Mouse (Mus musculus): ENCODE results near the gene Chrne.

Gene Chrne

GRCm38 (mm10) chr11:70652029-70652883, 33.2 kb upstream of the Chrne start:
- DNase-seq (ENCODE audit: low spot score in 2 of 2), result no peak

GRCm38 (mm10) chr11:70651391-70651790, 32.4 kb upstream of the Chrne start:
- no peak for DNase-seq (ENCODE audit: low spot score in 2 of 2)

GRCm38 (mm10) chr11:70650322-70651175, 31.5 kb upstream of the Chrne start:
- DNase-seq (ENCODE audit: low spot score in 2 of 2), result no peak

GRCm38 (mm10) chr11:70649185-70649734, 30.2 kb upstream of the Chrne start:
- DNase-seq (ENCODE audit: low spot score in 2 of 2), result no peak

- DNase-seq (ENCODE audit: low spot score in 2 of 2), result no peak
These were observed 29.5 kb upstream of the Chrne start for GRCm38 (mm10) chr11:70648512-70648911.

GRCm38 (mm10) chr11:70647716-70648420, 28.9 kb upstream of the Chrne start:
- DNase-seq (ENCODE audit: low spot score in 2 of 2), result peak in 1 of 2 experiments; percentile 29

GRCm38 (mm10) chr11:70646691-70647650, 28.0 kb upstream of the Chrne start, which contains the start of the genes Rnf167 and Slc25a11:
Gene Rnf167 (plus strand): TSS chr11:70647235.
Gene Slc25a11 (minus strand): TSS chr11:70647479.
- DNase-seq (ENCODE audit: low spot score in 2 of 2), result peak; percentile 86 to 95

- peak in 1 of 2 experiments; percentile 26 for DNase-seq (ENCODE audit: low spot score in 2 of 2)
These were observed 27.2 kb upstream of the Chrne start for GRCm38 (mm10) chr11:70646259-70646555.

- DNase-seq (ENCODE audit: low spot score in 2 of 2), result no peak
These were observed 26.6 kb upstream of the Chrne start for GRCm38 (mm10) chr11:70645461-70646258.

- no peak for DNase-seq (ENCODE audit: low spot score in 2 of 2)
These were observed 25.6 kb upstream of the Chrne start for GRCm38 (mm10) chr11:70644564-70645103.

- DNase-seq (ENCODE audit: low spot score in 2 of 2), result no peak
These were observed 24.0 kb upstream of the Chrne start for GRCm38 (mm10) chr11:70643051-70643450.

- no peak for DNase-seq (ENCODE audit: low spot score in 2 of 2)
These were observed 22.2 kb upstream of the Chrne start for GRCm38 (mm10) chr11:70641241-70641640.

- DNase-seq (ENCODE audit: low spot score in 2 of 2), result no peak
These were observed 21.0 kb upstream of the Chrne start for GRCm38 (mm10) chr11:70639976-70640375.

GRCm38 (mm10) chr11:70638714-70639278, 19.8 kb upstream of the Chrne start, which contains the start of gene Gp1ba:
Gene Gp1ba (plus strand): TSS chr11:70639122.
- no peak for DNase-seq (ENCODE audit: low spot score in 2 of 2)

GRCm38 (mm10) chr11:70638293-70638692, 19.3 kb upstream of the Chrne start:
- no peak for DNase-seq (ENCODE audit: low spot score in 2 of 2)

- DNase-seq (ENCODE audit: low spot score in 2 of 2), result no peak
These were observed 18.7 kb upstream of the Chrne start for GRCm38 (mm10) chr11:70637764-70638163.

GRCm38 (mm10) chr11:70635601-70636000, 16.6 kb upstream of the Chrne start:
- DNase-seq (ENCODE audit: low spot score in 2 of 2), result no peak

- DNase-seq (ENCODE audit: low spot score in 2 of 2), result no peak
These were observed 11.1 kb upstream of the Chrne start for GRCm38 (mm10) chr11:70630129-70630528.

- DNase-seq (ENCODE audit: low spot score in 2 of 2), result no peak
These were observed 10.5 kb upstream of the Chrne start for GRCm38 (mm10) chr11:70629557-70629956.

Measured in cerebellum, postnatal 4 days (tissue).